Mouse (Mus musculus): ENCODE measurements at regions not wholly inside any gene's neighbourhood (a gene's known extent, or its start where the extent isn't known, plus 50 kb on each side); places are given as distances from the start of the nearest gene placed in this dataset.

DNA sequence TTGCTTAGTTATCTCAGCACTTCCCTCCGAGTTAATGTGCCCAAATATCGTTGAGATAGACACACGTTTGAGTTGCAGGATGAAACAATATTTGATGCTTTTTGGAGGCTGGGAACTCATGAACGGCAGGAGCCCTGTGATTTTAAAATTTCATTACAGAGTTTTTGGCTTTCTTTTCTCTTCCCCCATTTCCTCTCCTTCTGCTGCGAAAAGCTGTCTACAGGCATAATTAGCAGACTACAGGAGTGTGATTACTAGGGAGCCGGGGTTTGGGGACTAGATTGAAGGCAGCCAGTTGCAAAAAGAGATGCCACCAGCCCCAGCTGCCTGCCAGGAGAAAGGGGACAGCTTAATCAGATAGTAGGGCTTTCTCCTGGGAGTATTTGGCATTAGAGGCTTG lies 274.2 kb upstream of the Mki67 start:
- DNase-seq (ENCODE audit: low spot score) = no peak

DNA sequence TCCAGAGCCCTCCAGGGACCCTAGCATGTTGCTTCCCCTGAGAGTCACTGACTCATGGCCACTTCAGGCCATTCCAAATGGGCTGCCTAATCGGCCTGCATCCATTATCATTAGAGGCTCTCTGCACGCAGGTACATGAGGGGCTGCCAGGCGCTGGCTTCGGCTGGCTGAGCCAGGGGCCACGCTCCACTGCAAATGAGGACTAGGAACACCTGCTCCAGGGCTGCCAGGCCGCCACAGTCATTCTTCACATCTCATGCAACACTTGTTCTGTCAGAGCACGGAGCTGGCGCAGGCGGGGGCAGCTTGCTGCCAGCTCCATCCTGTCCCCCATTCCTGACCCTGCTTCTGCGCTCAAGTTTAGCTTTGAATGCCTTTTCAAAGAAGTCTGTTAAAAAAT lies 280.7 kb upstream of the Mki67 start:
- peak; percentile 55 for DNase-seq (ENCODE audit: low spot score)

DNA sequence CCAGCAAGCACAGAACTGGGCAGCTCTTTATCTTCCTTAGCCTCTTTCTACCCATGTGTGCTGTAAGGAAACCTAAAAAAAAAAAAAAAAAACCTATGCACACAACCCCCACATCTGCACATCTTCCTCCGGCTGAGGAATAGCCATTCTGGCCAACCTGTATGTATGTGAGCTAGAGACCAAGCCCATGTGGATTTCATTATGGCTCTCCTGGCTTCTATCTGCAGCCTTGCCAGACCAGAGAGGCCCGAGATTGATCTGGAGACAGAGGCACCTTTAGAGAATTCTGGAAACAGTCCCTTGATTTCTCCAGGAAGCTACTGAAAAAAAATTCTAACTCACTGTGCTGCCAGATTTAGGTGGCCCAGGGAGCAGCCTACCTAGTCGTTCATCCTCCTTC lies 281.5 kb upstream of the Mki67 start:
- DNase-seq (ENCODE audit: low spot score) = no peak

DNA sequence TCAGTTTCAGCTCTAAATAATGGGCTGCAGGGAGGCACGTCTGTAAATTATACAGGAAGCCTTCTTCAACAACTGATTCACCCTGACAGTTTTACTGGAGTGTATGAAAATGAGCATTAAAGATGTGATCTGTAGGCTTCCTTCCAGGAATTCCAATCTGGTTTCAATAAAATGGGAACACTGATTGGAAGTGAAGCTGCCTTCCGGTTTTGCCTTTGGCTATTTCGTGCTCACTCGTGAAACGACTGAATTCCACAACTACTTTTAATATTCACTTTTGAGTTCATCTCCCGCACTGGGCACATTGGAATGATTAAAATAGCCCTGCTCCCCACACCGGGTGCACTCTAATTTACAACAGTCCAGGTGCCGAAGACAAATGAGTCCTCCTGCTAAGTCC lies 286.2 kb upstream of the Mki67 start:
- no peak for DNase-seq (ENCODE audit: low spot score)

DNA sequence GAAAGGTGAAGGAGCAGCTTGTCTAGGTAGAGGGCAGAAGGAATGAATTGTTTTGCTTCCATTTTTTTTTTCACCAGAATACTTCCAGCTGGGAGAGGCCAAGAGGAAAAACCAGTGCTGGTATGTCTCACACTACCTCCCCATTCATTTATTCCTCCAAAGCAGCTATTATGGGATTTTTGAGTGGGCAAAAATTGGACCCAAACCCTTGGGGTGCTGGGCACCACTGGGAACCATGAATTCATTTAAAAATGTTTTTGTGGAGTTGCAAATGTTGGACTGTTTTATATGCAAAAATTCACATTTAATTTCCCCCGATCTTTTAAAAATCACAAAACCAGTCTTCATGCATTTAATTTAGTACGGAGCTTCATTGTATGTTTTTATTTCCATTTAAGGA lies 287.1 kb upstream of the Mki67 start:
- DNase-seq (ENCODE audit: low spot score) = no peak

DNA sequence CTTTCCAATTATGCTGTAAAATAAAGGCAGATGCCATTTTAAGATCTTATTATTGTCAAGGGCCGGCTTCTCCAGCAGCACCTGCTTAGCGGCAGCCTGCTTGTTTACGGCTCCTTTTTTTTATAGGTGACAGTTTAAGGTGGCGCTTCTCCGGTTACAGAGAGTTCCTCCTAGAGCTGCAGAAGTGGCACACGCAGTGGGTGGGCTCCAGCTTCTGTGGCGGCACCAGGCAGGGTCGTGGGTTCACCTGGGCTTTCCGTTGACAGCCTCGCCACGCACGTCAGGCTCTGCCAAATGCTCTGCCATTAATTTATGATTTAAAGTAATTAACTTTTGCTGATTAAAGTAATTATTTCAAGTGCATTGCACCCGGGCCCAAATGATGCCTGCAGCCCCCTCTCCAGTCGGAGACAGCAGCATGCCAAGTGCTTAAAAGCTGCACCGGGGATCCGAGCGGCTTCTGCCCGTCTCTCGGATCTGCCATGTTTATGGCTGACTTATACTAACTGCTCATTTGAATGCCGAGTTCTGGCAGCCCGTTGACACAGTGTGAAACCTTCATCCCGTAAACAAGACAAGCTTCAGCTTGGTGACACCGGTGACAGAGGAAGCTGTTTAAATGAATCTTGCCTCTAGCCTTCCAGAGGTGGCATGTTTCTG lies 291.8 kb upstream of the Mki67 start:
- DNase-seq (ENCODE audit: low spot score) = peak; percentile 53

DNA sequence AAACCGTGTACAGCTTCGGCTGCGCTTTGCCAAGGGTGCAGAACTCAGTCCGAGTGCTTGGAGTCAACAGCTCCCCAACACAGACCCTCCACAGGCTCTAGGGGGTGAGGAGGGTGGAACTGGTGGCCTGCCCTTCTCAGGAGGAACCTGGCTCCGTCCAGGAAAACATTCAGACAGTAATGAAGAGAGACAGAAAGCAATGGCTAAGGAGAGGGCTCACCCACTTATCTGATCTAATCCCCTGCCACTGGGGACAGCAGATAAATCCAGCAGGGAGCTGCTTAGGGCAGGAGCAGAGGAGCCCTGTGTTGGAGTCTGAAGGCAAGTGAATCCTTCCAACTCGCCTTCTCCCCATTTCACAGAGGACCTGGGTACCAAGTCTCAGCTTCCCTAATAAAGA lies 292.3 kb upstream of the Mki67 start:
- DNase-seq (ENCODE audit: low spot score) = peak; percentile 35

DNA sequence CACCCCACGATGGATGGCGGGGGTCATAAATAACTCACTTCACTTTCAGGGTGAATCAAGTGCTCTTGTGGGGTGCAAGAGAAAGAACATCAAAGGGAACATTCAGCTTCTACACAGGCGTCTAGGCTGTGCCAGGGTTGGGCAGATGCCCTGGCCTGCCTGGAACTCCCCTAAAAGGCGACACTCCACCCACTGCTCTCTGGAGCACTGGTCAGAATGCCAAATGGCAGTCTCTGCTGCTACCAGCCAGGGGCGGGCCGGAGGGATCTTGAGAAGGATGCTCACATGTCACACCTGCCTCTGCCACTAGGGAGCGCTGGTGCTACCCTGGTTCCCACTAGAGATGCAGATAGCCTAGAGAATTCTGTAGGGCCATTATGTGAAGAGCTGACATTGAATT lies 293.9 kb upstream of the Mki67 start:
- peak; percentile 54 for DNase-seq (ENCODE audit: low spot score)

DNA sequence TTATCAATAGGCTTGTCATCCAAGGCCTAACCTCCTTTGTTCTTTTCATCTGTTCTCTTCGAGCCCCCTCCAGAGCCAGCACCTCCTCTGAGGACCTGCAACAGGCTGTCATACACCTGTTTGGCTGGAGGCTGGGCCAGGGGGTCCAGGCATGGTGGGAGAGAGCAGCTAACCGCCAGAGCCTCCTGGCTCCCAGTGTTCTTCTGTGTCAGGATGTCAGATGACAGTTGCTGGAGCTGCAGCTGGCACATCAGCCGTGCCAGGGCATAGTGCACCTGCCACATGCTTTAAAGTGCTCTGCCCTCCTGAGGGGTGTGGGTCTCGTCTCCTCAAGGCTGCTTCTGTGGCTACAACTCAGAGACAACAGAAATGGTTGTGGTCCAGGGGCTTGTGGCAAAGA lies 298.5 kb upstream of the Mki67 start:
- DNase-seq (ENCODE audit: low spot score) = no peak

DNA sequence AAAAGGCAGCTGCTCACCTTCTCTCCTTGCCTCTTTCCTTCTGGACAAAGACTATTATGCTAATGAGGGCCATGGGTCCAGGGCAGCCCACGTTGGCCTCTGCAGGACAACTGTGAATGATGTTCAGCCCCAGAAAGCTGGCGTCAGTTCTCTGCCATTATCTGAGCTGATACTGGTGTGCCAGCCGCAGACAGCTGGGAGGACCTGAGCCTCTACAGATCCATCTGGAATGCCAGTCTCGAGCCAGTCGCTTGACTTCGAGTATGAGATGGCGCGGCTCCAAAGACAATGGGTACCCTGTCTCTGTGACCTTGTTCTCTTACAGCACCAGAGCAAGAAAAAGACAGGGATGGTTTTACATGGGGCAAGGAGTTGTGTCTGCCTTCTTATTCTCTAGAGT lies 300.8 kb upstream of the Mki67 start:
- peak; percentile 12 for DNase-seq (ENCODE audit: low spot score)

DNA sequence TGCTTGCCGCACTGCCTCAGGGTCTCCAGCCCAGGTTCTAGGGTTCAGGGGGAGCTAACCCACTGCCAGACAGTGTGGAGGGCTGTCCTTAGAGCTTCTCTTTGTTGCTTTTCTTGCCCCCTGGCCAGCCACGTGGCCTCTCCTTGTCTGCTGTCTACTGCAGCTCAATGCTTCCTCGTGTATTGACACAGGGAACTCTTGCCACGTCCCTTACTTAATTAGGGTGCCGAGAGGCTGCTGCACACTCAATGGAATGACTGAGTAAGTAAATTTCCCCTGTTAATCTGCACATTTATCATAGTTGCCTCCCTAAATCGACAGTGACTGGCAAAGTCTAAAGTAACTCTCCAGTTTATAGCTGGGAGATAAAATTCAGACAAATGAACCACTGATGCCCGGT lies 304.4 kb upstream of the Mki67 start:
- DNase-seq (ENCODE audit: low spot score) = no peak

DNA sequence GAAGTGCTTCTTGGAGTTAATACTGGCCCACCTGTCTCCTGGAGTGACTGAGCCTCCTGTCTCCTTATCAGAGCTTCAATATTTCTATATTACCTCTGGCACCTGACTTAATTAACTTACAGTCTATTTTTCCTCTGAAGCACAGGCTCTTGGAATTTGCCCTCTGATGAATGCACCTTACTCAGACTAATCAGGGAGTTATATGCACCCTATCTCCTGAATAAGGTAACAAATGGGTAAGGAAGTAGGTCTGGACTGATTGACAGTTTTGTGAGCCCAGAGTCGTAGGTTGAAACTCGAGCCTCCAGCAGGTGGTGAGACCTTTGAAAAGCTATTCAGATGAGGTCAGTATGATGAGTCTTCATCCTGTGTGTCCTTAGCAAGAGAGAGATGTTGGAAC lies 304.9 kb upstream of the Mki67 start:
- DNase-seq (ENCODE audit: low spot score) = no peak

DNA sequence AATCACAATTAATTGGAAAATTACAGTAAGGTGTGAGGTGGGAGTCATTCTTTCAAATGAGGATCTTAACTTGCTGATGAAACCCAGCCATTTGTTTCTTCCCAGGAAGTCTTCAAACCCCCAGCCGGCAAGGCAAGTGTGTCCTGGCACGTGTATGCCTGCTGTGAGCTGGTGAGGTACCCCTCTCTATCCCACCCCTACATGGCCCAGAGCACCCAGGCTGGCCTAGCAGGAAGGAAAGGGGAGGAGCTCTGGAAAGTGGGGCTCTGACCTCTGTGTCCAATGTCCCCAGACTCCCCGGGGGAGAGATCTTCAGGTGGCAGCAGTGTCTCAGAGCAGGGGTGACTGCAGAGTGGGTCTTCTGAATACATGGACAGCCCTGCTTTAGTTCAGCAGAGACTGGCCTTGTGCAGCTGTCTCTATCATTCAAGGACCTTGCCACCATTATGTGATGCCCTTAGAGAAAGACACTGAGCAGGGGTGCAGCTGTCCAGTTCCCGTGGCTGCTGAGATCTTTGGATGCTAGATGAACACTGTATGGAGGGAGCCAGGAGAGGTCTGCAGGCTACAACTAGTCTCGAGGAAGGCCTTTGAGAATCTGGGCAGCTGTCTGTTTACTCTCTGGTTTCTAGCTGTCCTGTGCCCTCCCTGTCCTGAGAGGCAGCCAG lies 306.8 kb upstream of the Mki67 start:
- no peak for DNase-seq (ENCODE audit: low spot score)

DNA sequence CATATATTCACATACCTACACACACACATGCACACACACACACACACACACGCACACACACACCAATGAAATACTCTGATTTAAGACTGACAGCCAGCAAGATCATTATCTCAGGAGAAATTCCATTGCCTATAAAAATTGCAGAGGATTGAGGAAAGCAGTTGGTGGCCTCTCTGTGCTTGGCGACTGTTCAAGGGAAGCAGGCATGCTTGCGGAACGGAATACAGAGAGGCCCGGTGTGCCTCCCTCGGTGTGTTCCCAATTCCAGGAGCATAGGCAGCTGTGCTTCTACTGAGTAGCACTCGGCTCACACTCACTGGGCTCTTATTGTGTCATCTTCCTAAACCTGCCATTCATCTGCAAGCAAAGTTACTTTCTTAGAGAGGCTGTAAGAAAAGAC lies 310.3 kb upstream of the Mki67 start:
- DNase-seq (ENCODE audit: low spot score) = no peak

DNA sequence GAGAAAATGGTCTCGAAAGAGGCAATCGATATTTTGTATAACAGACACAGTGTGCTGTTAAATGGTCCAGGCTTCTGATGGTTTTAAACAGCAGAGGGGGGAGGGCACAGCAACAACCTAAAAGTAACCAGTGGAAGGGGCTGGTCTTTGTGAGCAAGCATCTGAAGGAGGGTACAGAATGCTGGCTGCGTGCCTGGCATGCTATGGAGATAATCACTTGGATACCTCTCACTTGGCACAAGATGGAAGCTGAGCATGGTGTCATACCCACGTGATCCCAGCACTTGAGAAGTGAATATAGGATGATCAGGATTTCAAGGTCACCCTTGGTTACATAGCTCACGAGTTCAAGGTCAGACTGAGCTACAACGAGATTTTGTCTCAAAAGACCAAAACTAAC lies 315.9 kb upstream of the Mki67 start:
- DNase-seq (ENCODE audit: low spot score) = no peak

DNA sequence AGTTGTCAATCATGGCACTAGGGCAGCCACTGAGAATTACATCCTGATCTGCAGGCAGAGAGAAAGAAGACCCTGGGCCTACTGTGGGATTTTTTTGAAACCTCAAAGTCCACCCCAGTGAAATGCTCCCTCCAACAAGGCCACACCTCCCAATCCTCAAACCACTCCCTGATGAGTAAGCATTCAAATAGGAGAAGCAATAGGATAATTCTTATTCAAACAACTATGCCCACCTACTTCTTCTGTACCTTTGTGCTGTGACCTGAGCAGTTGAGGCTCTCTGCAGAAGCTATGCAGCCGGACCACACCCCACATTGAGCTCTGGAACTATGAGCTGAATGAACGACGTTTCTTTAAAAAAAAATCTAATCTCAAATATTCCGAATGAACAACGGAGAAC lies 317.4 kb upstream of the Mki67 start:
- DNase-seq (ENCODE audit: low spot score) = no peak

DNA sequence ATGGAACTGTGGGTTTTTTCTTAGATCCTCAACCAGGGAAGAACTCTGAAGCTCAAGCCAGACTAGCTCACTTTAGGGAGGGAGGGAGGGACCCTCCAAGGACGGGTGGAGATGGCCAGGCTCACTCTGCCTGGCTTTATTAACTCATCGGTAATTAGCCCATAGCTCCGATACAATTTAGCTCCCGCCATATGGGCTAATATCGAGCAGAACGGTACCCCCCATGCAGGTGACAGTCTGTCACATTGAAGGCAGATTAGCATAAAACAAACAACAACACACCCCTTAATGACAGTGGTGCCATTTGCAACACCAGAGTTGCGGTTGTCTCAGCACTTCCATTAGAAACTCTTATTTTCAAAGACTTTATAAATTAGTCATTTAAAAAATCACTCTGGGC lies 319.6 kb upstream of the Mki67 start:
- DNase-seq (ENCODE audit: low spot score) = no peak

DNA sequence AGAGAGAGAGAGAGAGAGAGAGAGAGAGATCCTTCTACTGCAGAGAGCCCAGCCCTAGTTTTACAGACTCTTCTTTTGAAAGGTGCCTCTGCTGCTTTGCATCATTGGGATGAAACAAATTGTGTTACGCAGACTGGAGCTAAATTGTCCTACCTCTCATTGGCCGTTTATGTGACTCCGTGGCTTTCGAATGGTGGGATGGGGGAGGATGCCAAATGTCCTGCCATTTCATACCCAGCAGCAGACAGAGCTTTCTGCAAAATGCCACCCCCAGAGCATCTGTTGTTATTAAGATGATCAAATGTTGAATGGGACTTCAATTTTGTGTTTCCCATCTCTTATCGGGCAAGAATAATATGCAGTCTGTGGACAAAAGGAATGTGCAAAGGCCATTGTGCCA lies 321.9 kb upstream of the Mki67 start:
- DNase-seq (ENCODE audit: low spot score) = no peak

DNA sequence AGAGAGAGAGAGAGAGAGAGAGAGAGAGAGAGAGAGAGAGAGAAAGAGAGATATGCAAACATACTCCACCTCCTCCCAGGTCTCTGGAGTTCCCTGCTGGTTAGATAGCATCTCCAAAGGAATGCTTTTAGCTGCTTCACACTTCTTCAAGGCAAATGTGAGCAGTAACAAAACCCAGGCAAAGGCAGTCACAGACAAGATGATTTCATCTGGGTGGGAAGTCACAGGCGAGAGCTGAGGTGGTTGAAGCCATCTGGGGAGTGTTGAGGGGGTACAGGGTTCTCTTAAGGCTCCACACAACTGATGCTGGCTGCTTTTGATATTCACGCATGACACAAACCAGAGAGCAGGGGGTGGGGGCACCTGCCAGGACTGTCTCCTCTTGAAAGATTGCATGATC lies 322.7 kb upstream of the Mki67 start:
- no peak for DNase-seq (ENCODE audit: low spot score)

DNA sequence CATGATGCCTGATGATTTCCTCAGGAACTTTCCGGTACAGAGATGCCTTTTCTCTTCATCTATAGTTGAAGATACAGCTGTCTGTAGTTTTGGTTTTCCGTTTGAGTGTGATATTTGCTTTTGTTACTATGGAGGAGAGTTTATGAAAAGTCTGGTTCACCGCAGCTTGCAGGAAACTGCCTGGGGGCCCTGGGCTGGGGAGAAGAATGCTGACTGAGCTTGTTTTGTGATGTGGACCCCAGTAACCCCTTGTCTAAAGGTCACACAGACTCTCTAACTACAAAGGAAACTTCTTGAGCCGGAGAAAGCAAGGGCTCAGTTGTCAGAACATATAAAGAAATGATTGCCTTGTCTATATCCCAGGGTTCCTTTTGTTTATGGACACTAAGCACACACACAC lies 325.8 kb upstream of the Mki67 start:
- DNase-seq (ENCODE audit: low spot score) = no peak

DNA sequence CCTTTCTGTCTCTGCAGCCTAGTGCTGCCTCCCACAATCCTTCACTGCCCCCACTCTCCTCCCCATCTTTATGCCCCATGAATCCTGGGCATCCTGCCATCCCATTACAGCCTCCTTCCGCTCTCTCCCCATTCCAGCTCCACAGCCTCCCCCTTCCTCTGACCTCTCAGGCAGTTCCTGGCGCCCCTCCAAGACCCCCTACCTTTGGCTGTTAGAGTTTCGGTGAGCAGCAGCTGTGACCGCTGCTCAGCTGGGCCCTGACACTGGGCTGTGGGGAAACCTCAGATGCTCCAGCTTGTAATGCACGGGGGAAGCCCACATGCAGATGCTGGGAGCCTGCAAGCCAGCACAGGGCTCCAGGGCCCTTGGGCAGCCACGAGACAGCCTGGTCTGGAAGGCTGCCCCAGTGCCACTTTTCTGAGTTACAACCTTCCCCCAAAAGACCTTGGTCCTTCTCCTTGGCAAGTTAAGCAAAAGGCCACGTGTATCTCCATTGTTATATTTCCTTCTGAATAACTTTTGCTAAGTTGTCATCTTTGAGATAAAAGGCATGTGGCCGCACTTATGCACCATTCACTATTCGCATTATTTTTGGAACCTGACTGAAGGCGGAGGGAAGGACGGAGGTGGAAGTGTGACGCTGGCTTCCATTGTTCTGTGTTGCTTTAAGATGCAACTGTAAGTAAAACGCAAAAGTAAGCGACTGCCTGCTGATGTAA lies 330.6 kb upstream of the Mki67 start:
- peak; percentile 51 for DNase-seq (ENCODE audit: low spot score)

DNA sequence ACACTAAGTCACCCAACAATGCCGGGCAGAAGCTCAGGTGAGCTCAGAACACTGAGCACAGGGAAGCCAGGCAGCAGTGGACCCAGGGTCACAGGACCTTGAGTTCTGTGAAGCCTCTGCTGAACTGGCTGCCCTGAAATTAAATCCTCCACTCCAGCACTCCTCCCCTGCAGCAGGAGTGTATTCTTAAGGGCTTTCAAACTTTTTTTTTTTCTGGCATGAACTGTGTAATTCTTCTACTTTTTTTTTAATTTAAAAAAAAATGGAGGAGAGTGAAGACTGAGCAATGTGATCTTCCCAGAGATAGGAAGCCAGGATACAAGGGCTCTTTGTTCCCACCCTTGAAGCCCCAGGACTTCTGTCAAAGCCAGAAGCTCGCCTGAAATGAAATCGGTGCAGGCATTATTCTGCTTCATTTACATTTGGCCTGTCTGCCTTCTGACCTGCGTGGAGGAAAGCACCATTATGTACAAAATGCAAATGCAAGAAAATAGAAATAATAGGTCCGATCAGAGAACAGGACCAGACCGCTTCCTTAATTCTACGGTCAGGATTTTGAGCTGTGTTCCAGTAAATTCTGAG lies 331.3 kb upstream of the Mki67 start:
- peak; percentile 69 for DNase-seq (ENCODE audit: low spot score)

DNA sequence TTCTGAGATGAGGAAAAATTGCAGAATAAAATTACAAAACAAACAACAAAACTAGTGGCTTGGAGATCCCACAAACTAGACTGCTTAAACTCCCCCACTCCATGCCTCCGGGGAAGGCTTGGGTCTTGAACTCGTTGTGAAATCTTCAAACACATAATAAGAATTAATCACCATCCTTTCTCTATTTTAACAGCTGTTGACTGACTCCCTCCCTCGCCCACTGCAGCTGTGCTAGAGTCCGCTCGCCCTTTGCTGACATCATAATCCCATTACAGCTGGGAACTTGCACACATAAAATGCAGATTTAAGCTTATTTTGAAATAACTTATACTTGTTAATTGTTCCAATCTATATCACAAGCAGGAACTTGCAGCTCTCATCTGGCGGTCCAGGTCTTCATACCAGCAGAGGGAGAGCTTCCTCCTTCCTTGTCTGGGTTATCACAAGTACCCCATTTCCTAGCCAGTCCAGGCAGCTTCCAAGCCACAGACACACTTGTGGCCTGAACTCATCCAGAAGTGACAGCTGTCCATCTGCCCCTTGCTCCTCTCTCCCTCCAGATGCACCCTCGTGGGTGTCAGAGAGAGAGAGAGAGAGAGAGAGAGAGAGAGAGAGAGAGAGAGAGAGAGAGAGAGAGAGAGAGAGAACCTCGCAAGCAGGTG lies 332.9 kb upstream of the Mki67 start:
- peak; percentile 31 for DNase-seq (ENCODE audit: low spot score)
